Mouse (Mus musculus) liver, embryonic 15.5 days (tissue): ENCODE results near the gene Hspb7. TPM values are rescaled to one million over a fixed set of nuclear protein-coding genes. Genes with fewer than 3 reads are reported as not detected.

Experiments used
- ATAC-seq: fragments of 200-750 bp; cut with Nextera tagmentation; 2 replicates; pipeline ENCODE4 v1.8.0; 2017; ENCODE audit warnings: moderate number of reproducible peaks, mild to moderate bottlenecking, moderate library complexity; ENCODE audit not compliant: insufficient read depth
- H3K27ac ChIP-seq: fragments of 300-500 bp; sonication (generic); replicated peaks from 2 replicates; pipeline ENCODE4 v1.5.1; 2015; ENCODE audit warnings: mild to moderate bottlenecking, inconsistent platforms
- H3K27me3 ChIP-seq: fragments of 300-500 bp; sonication (generic); 2 replicates; pipeline ENCODE4 v1.6.1; 2015; ENCODE audit warnings: mild to moderate bottlenecking, inconsistent platforms
- H3K36me3 ChIP-seq: fragments of 300-500 bp; sonication (generic); replicated peaks from 2 replicates; pipeline ENCODE4 v1.6.1; 2015; ENCODE audit warnings: moderate library complexity, mild to moderate bottlenecking, inconsistent platforms
- H3K4me1 ChIP-seq: fragments of 300-500 bp; sonication (generic); replicated peaks from 2 replicates; pipeline ENCODE4 v1.6.1; 2015; ENCODE audit warnings: inconsistent platforms
- H3K4me2 ChIP-seq: fragments of 300-500 bp; sonication (generic); 2 replicates; pipeline ENCODE4 v1.6.1; 2015; ENCODE audit warnings: moderate library complexity, mild to moderate bottlenecking, inconsistent platforms
- H3K4me3 ChIP-seq: fragments of 300-500 bp; sonication (generic); replicated peaks from 2 replicates; pipeline ENCODE4 v1.5.1; 2015; ENCODE audit warnings: mild to moderate bottlenecking, inconsistent platforms
- H3K9ac ChIP-seq: fragments of 300-500 bp; sonication (generic); 2 replicates; pipeline ENCODE4 v1.6.1; 2015; ENCODE audit warnings: moderate library complexity, mild to moderate bottlenecking, inconsistent platforms
- H3K9me3 ChIP-seq: fragments of 300-500 bp; sonication (generic); replicated peaks from 2 replicates; pipeline ENCODE4 v1.6.1; 2016; ENCODE audit warnings: inconsistent platforms
- WGBS: fragments of 180-500 bp; shearing (Covaris S2); methylation state at CpG from one replicate; pipeline ENCODE4 v1.1.7; 2015; ENCODE audit warnings: mixed read lengths; ENCODE audit not compliant: insufficient replicate concordance; 5-methylcytosine and 5-hydroxymethylcytosine counted together
- polyA plus RNA-seq: library from polyadenylated mRNA; unstranded; fragments of >200 nt; fragmentation: Nextera tagmentation; extraction: Ambion mirVana; gene quantifications from 2 replicates; pipeline ENCODE4 v1.2.1, GENCODE M21; 2015

The Hspb7 gene
- polyA plus RNA-seq, 1 experiment from 2014 or later, result 0.47 TPM

DNA sequence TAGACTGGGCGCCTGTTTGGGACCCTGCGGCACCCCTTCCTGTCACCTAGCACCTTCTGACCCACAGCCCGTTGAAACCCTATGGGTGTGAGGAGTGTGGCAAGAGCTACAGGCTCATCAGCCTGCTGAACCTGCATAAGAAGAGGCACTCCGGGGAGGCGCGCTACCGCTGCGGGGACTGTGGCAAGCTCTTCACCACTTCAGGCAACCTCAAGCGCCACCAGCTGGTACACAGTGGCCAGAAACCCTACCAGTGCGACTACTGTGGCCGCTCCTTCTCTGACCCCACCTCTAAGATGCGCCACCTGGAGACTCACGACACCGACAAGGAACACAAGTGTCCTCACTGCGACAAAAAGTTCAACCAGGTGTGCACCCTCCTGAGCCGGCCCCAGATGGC lies 44.1 kb downstream of the Hspb7 start:
- ATAC-seq, result no peak
- Histone ChIP-seq H3K4me1 (0 out of 2 replicates have a peak, but pooled peaks cover 5% of the 10 kb centered on the region), H3K27ac (no peak overlapping the region), H3K27me3 (no peaks in the 10 kb centered on the region), H3K4me3 (no peak overlapping the region), H3K9ac (no peak overlapping the region), H3K36me3 (peaks cover 71% of the 10 kb centered on the region), H3K4me2 (no peak overlapping the region), H3K9me3 (no peaks in the 10 kb centered on the region)
- 82% methylated on average over 16 of the region's 16 CpGs for WGBS

DNA sequence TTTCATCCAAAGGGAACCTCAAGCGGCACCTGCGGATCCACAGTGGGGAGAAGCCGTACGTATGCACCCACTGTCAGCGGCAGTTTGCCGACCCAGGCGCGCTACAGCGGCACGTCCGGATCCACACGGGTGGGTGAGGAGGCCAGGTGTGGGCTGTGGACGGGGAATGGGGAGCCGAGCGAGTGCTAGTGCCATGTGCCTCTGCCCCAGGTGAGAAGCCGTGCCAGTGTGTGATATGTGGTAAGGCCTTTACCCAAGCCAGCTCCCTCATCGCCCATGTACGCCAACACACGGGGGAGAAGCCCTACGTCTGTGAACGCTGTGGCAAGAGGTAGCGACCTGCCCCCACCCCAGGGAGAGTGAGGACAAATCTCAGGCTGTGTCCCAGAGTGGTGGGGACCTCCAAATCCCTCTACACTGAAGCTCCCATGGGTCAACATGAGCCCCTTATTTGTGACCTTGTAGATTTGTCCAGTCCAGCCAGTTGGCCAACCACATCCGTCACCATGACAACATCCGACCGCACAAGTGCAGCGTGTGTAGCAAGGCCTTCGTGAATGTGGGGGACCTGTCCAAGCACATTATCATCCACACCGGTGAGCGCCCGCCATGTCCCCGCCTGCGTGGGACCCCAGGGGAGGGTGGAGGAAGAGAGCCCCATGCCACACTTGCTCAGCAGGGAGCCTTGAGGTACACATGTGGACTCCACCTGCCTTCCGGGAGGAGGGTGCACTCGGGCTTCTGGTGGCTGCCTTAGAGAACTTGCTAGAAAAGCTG lies 45.1 kb downstream of the Hspb7 start:
- ATAC-seq, result no peak
- Histone ChIP-seq H3K4me2 (no peak overlapping the region), H3K27me3 (no peaks in the 10 kb centered on the region), H3K36me3 (peaks cover 78% of the 10 kb centered on the region), H3K9me3 (no peaks in the 10 kb centered on the region), H3K27ac (no peak overlapping the region), H3K9ac (no peak overlapping the region), H3K4me3 (no peak overlapping the region), H3K4me1 (0 out of 2 replicates have a peak, but pooled peaks cover 5% of the 10 kb centered on the region)
- WGBS, result 88% methylated on average over 34 of the region's 34 CpGs

DNA sequence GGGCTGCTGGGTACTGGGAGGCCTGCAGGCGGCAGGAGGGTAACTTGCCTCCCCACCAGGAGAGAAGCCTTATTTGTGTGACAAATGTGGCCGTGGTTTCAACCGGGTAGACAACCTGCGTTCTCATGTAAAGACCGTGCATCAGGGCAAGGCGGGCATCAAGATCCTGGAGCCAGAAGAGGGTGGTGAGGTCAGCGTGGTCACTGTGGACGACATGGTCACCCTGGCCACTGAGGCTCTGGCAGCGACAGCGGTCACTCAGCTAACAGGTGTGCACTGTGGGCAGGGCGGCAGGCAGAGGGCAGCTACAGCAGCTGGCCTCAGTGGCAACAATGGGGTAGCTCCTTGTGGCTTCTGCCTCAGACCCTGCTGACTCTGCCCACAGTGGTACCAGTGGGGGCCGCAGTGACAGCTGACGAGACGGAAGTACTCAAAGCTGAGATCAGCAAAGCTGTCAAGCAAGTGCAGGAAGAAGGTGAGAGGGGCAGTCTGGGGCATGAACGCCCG lies 45.8 kb downstream of the Hspb7 start:
- 81% methylated on average over 16 of the region's 16 CpGs for WGBS
- Histone ChIP-seq H3K4me1 (no peaks in the 10 kb centered on the region), H3K27ac (no peak overlapping the region), H3K36me3 (peaks cover 84% of the 10 kb centered on the region), H3K9ac (no peak overlapping the region), H3K9me3 (no peaks in the 10 kb centered on the region), H3K27me3 (no peaks in the 10 kb centered on the region), H3K4me2 (no peak overlapping the region), H3K4me3 (no peak overlapping the region)
- no peak for ATAC-seq

DNA sequence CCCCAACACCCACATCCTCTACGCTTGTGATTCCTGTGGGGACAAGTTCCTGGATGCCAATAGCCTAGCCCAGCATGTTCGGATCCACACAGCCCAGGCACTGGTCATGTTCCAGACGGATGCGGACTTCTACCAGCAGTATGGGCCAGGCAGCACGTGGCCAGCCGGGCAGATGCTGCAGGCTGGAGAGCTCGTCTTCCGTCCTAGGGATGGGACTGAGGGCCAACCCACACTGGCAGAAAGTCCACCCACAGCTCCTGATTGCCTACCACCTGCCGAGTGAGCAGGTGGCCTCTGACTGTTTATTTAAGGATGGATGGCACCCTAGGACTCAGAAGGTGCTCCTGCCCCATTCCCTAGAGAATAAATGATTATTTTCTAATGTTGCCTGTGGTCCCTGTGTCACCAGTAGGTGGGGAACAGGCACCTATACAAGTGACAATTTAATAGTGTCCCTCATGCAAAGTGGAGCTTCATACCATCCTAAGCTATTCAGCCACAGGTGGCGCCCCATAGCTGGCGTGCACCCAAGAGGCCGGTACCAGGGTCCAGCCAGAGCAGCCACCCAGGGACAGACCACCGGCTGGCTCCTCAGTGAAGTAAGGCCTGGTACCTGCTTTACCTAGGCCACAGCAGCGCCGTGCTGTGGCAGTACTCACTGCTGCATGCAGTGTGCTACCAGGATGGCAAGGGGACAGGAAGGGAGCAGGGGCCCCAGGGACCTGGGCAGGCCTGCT lies 46.4 kb downstream of the Hspb7 start:
- WGBS, result 84% methylated on average over 15 of the region's 15 CpGs
- H3K27me3 ChIP-seq, result no peaks in the 10 kb centered on the region
- no peaks in the 10 kb centered on the region for H3K4me1 ChIP-seq
- no peak overlapping the region for H3K9ac ChIP-seq
- H3K4me2 ChIP-seq, result no peak overlapping the region
- no peak for ATAC-seq
- no peak overlapping the region for H3K4me3 ChIP-seq
- peaks cover 91% of the 10 kb centered on the region for H3K36me3 ChIP-seq
- no peaks in the 10 kb centered on the region for H3K9me3 ChIP-seq
- H3K27ac ChIP-seq, result no peak overlapping the region

DNA sequence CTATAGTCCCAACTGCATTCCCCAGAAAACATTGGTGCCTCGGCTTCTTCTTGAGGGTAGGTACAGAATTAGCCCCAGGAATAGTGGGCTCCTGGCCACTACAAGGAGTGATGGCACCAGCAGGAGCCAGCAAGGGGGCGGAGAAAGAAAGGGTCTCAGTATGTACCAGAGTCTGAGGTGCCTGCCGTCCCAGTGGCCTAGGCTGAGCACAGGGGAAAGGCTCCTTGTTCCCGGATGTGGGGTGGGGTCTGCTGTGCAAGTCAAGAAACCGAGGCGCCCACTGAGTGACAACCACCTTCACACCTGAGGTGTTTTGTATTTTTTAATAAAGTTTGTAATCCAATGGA lies 47.0 kb downstream of the Hspb7 start:
- Histone ChIP-seq H3K36me3 (peaks cover 92% of the 10 kb centered on the region), H3K4me3 (no peak overlapping the region), H3K9ac (no peak overlapping the region), H3K27ac (no peak overlapping the region), H3K4me1 (no peaks in the 10 kb centered on the region), H3K4me2 (no peak overlapping the region), H3K27me3 (no peaks in the 10 kb centered on the region), H3K9me3 (no peaks in the 10 kb centered on the region)
- 72% methylated on average over 6 of the region's 6 CpGs for WGBS
- no peak for ATAC-seq

DNA sequence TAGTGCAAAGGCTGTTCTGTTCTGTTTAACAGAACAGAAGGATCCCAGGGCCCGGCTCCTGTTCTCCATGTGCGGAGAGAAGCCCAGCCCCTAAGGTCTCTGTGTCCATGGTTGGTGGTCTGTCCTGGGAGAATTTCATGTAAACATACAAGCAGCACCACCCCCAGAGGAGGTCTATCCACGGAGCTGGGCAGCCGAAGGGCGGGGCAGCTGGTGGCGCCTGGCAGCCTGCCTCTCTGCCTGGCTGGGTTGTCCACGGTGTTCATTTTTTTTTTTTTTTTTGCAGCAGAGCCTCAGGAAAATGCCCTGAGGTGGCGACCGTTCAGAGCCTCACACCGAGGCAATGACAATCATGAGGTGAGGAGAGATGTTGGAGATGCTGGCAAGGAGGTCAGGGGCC lies 48.0 kb downstream of the Hspb7 start:
- no peak overlapping the region for H3K27ac ChIP-seq

DNA sequence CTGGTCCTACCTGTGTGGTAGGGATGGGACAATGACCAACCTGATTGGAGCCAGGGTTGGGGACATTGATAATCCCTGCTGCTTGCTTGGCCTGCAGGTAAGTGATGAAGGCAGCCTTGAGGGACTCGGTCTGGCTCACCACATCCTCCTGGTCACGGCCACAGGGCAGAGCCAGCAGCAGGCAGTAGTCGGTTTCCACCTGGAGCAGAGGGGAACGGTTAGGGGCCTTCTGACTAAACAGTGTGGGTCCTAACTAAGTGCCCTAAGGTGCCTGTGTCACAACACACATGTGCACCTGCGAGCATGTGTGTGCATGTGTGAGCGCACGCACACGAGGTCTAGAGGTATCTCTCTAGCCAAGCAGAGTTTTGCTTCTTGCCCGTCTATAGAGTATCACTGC lies 48.8 kb downstream of the Hspb7 start:
- no peaks in the 10 kb centered on the region for H3K9me3 ChIP-seq
- ATAC-seq, result no peak
- 85% methylated on average over 9 of the region's 9 CpGs for WGBS
- 0 out of 2 replicates have a peak, but pooled peaks cover 5% of the 10 kb centered on the region for H3K4me1 ChIP-seq
- H3K9ac ChIP-seq, result no peak overlapping the region
- no peaks in the 10 kb centered on the region for H3K27me3 ChIP-seq
- H3K4me2 ChIP-seq, result no peak overlapping the region
- peaks cover 99% of the 10 kb centered on the region for H3K36me3 ChIP-seq
- H3K27ac ChIP-seq, result no peak overlapping the region
- no peak overlapping the region for H3K4me3 ChIP-seq

More for the DNA sequence above, 48.0 kb downstream of the Hspb7 start:
- H3K9ac ChIP-seq, result no peak overlapping the region
- H3K9me3 ChIP-seq, result no peaks in the 10 kb centered on the region
- no peak for ATAC-seq
- no peak overlapping the region for H3K4me2 ChIP-seq
- H3K4me1 ChIP-seq, result no peaks in the 10 kb centered on the region
- H3K27me3 ChIP-seq, result no peaks in the 10 kb centered on the region
- peaks cover 99% of the 10 kb centered on the region for H3K36me3 ChIP-seq
- no peak overlapping the region for H3K4me3 ChIP-seq
- WGBS, result 64% methylated on average over 10 of the region's 10 CpGs

DNA sequence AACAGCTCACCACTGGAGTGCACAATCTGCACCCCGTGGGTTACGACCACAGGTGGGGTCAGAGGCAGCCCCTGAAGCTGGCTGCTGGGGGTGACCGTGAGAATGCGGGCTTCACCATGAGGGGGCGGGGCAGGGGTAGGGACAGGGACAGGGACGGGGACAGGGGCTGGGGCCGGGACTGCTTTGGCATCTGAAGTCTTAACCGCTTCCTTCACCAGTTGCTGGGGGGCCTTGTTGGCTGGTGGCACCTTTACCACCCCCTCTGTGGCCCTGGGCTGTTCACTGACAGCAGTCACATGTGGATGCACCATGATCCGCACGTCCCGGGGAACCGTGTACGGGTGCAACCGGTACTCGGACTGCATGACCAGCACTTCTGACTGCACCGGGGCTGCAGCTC lies 50.9 kb downstream of the Hspb7 start:
- H3K9ac ChIP-seq, result no peak overlapping the region
- ATAC-seq, result no peak
- H3K4me3 ChIP-seq, result no peak overlapping the region
- H3K27ac ChIP-seq, result no peak overlapping the region
- peaks cover 99% of the 10 kb centered on the region for H3K36me3 ChIP-seq
- H3K4me2 ChIP-seq, result no peak overlapping the region
- H3K27me3 ChIP-seq, result no peaks in the 10 kb centered on the region
- H3K9me3 ChIP-seq, result no peaks in the 10 kb centered on the region; the same call in 1 of the 2 replicates
- WGBS, result 91% methylated on average over 16 of the region's 16 CpGs
- H3K4me1 ChIP-seq, result 0 out of 2 replicates have a peak, but pooled peaks cover 5% of the 10 kb centered on the region

DNA sequence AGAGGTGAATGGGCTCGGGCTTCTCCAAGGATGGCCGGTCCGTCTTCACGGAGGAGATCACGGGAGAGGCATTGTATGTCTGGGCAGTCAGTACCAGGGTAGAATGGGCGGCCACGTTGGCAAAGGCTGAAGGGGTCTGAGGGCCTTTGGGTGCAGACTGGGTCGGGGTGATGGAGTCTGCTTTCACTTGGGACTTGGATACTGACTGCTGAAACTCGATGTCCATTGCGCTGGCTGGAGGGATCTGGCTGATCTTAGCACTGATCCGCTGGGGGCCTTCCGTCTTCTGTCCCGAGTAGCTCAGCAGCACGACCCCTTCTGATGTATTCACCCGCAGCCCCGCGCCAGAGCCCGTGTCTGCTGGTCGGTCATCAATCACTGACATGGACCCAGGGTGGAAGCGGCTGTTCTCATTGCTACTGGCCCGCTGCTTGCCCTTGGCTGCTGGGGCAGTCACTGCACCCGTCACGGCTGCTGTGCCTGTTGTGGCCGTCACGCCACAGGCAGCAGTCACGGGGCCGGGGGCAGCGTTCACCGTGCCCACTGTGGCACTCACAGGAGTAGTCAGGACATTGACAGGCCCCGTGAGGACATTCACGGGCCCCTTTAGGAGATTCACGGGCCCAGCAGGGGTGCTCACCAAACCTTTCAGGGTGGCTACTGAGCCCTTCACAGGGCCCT lies 52.2 kb downstream of the Hspb7 start:
- no peaks in the 10 kb centered on the region for H3K27me3 ChIP-seq
- H3K27ac ChIP-seq, result no peak overlapping the region
- no peak overlapping the region for H3K9ac ChIP-seq
- H3K9me3 ChIP-seq, result no peaks in the 10 kb centered on the region; the same call in 1 of the 2 replicates
- WGBS, result 92% methylated on average over 32 of the region's 32 CpGs
- H3K36me3 ChIP-seq, result peaks cover 99% of the 10 kb centered on the region
- no peak for ATAC-seq
- no peak overlapping the region for H3K4me3 ChIP-seq
- 0 out of 2 replicates have a peak, but pooled peaks cover 5% of the 10 kb centered on the region for H3K4me1 ChIP-seq
- H3K4me2 ChIP-seq, result no peak overlapping the region

DNA sequence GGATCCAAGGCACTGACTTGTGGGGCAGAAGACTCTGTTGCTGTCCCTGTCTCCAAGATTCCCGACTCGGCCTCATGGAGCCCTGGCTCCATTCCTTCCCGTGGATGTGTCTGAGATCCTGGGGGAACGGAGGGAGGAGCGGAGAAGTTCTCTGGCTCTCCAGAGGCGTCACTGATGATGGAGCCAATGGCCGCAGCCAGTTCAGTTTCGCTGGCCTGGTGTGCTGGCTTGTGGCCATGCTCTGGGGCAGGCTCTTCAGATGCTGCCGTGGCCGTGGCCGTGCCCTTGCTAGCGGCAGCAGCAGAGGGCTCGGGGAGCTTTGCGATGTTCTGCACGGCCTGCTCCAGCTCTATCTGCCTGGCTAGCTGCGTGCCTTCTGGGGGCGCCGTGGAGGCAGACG lies 53.9 kb downstream of the Hspb7 start:
- Histone ChIP-seq H3K27me3 (no peaks in the 10 kb centered on the region), H3K27ac (no peak overlapping the region), H3K9me3 (no peaks in the 10 kb centered on the region; the same call in 1 of the 2 replicates), H3K36me3 (peaks cover 100% of the 10 kb centered on the region), H3K4me1 (0 out of 2 replicates have a peak, but pooled peaks cover 5% of the 10 kb centered on the region), H3K4me3 (no peak overlapping the region), H3K4me2 (no peak overlapping the region), H3K9ac (no peak overlapping the region)
- no peak for ATAC-seq
- WGBS, result 92% methylated on average over 19 of the region's 19 CpGs
